Comparison of ENCODE assay signal across 18 mouse cellular contexts in the genomic region with DNA sequence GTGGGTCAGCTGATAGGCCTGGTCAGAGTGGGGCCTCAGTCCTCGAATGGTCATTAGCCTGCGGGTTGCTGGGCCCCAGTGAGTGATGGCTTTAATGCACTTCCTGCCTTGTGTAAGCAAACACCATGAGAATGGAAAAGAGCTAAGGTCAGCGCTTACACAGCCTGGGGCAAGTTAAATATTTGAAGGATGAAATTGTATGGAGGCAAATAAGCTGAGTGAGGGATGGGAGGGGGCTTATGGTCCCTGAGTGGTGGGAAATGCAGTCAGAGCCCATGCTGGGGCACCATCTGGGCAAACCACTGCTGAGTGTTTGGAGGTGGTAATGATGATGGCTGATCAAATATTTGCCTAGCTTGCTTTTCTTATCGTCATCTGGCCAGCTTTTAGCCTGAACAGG. TPM values are rescaled to one million over a fixed set of nuclear protein-coding genes. Genes with fewer than 3 reads are reported as not detected.
DNase-seq lines count a peak whose midpoint lies in the region; ATAC-seq and TF ChIP-seq lines count a peak whose summit lies in the region.
"Had no signal": no experiment of that assay in that cellular context is flagged by ENCODE, and none has a peak within 500 bp of the region (broad histone marks: within the 10 kb centered on the region; RNA-seq: fewer than 3 reads in every experiment).

No protein-coding gene starts in this region.

- no peak overlapping the region for H3K27ac ChIP-seq in hindbrain, embryonic 10.5 days
- no peak overlapping the region for H3K27ac ChIP-seq in hindbrain, embryonic 13.5 days
- H3K27ac ChIP-seq in lung, embryonic 14.5 days (ENCODE audit: low read depth), result no peak overlapping the region
- H3K27ac ChIP-seq: embryonic facial prominence, embryonic 13.5 days; forebrain, embryonic 12.5 days; layer of hippocampus, adult 2 months; limb, embryonic 15.5 days; neural tube, embryonic 12.5 days had no signal

- H3K36me3 ChIP-seq in hindbrain, embryonic 10.5 days, result no peaks in the 10 kb centered on the region
- H3K36me3 ChIP-seq in hindbrain, embryonic 13.5 days, result 0 out of 2 replicates have a peak, but pooled peaks cover 5% of the 10 kb centered on the region
- H3K36me3 ChIP-seq in lung, embryonic 14.5 days (ENCODE audit: insufficient read depth), result no peaks in the 10 kb centered on the region
- H3K36me3 ChIP-seq: embryonic facial prominence, embryonic 13.5 days; forebrain, embryonic 12.5 days; limb, embryonic 15.5 days; neural tube, embryonic 12.5 days had no signal

- H3K9ac ChIP-seq in hindbrain, embryonic 13.5 days, result no peak overlapping the region
- no peak overlapping the region for H3K9ac ChIP-seq in lung, embryonic 14.5 days
- H3K9ac ChIP-seq: embryonic facial prominence, embryonic 13.5 days; forebrain, embryonic 12.5 days; limb, embryonic 15.5 days; neural tube, embryonic 12.5 days had no signal

- H3K4me1 ChIP-seq in hindbrain, embryonic 10.5 days (replicated peaks), result peaks cover 28% of the 10 kb centered on the region
- peaks cover 29% of the 10 kb centered on the region for H3K4me1 ChIP-seq in hindbrain, embryonic 13.5 days (replicated peaks)
- peaks cover 10% of the 10 kb centered on the region for H3K4me1 ChIP-seq in lung, embryonic 14.5 days (ENCODE audit: insufficient read depth)
- H3K4me1 ChIP-seq: embryonic facial prominence, embryonic 13.5 days; neural tube, embryonic 12.5 days had no signal

- no peak for ATAC-seq in hindbrain, embryonic 13.5 days (ENCODE audit: low FRiP score)
- ATAC-seq in lung, embryonic 14.5 days (ENCODE audit: insufficient read depth), result peak; percentile 87
- ATAC-seq: Patski had no signal

- WGBS in hindbrain, embryonic 10.5 days, result 56% methylated on average over 4 of the region's 4 CpGs
- 44% methylated on average over 4 of the region's 4 CpGs for WGBS in hindbrain, embryonic 13.5 days
- 6% methylated on average over 4 of the region's 4 CpGs for WGBS in lung, embryonic 14.5 days

- H3K27me3 ChIP-seq in hindbrain, embryonic 10.5 days (ENCODE audit: insufficient read depth, poor library complexity, severe bottlenecking), result peaks cover 4% of the 10 kb centered on the region; the same call in 1 of the 2 replicates
- 0 out of 2 replicates have a peak, but pooled peaks cover 4% of the 10 kb centered on the region for H3K27me3 ChIP-seq in hindbrain, embryonic 13.5 days
- no peaks in the 10 kb centered on the region; the same call in 1 of the 2 replicates for H3K27me3 ChIP-seq in lung, embryonic 14.5 days (ENCODE audit: insufficient read depth, low read length)
- H3K27me3 ChIP-seq: embryonic facial prominence, embryonic 13.5 days; forebrain, embryonic 12.5 days; neural tube, embryonic 12.5 days; Patski had no signal

- no peak overlapping the region for H3K4me3 ChIP-seq in hindbrain, embryonic 10.5 days
- no peak overlapping the region for H3K4me3 ChIP-seq in hindbrain, embryonic 13.5 days
- no peak overlapping the region for H3K4me3 ChIP-seq in lung, embryonic 14.5 days (ENCODE audit: low read depth, low read length)
- H3K4me3 ChIP-seq: embryonic facial prominence, embryonic 13.5 days; forebrain, embryonic 12.5 days; layer of hippocampus, adult 2 months; limb, embryonic 15.5 days; neural tube, embryonic 12.5 days had no signal

- peak; percentile 30 for DNase-seq in hindbrain, embryonic 10.5 days (ENCODE audit: low spot score)
- DNase-seq in lung, embryonic 14.5 days, result peak; percentile 67
- DNase-seq in lung, postnatal 14 days, result no peak
- DNase-seq in embryo, embryonic 9.5 days (ENCODE audit: extremely low spot score), result peak; percentile 28
- DNase-seq in mesoderm, embryonic 11.5 days (ENCODE audit: low read depth, low spot score), result peak; percentile 49
- DNase-seq in left cerebral cortex, adult 11 months (ENCODE audit: low spot score), result no peak
- DNase-seq in adrenal gland, adult 2 months, result no peak
- DNase-seq: cerebellum, adult 9-11 months; kidney, adult 11 months; midbrain, embryonic 14.5 days had no signal

- no peak for TF ChIP-seq CTCF in lung, embryonic 14.5 days (IDR thresholded peaks at IDR 0.05; ENCODE audit: low read depth)

- H3K4me2 ChIP-seq in hindbrain, embryonic 13.5 days, result no peak overlapping the region
- no peak overlapping the region for H3K4me2 ChIP-seq in lung, embryonic 14.5 days
- H3K4me2 ChIP-seq: embryonic facial prominence, embryonic 13.5 days; forebrain, embryonic 12.5 days; limb, embryonic 15.5 days; neural tube, embryonic 12.5 days had no signal

- 0 out of 2 replicates have a peak, but pooled peaks cover 4% of the 10 kb centered on the region for H3K9me3 ChIP-seq in hindbrain, embryonic 10.5 days
- no peaks in the 10 kb centered on the region for H3K9me3 ChIP-seq in hindbrain, embryonic 13.5 days
- H3K9me3 ChIP-seq in lung, embryonic 14.5 days (ENCODE audit: low read depth, low read length), result no peaks in the 10 kb centered on the region
- H3K9me3 ChIP-seq: embryonic facial prominence, embryonic 13.5 days; forebrain, embryonic 12.5 days; limb, embryonic 15.5 days; neural tube, embryonic 12.5 days had no signal

RNA-seq across cellular contexts. Expression of a gene that starts 22.4 kb away (rescaled TPM):
- 0.22 and 0.48 TPM in 2 replicates for polyA plus RNA-seq in hindbrain, embryonic 10.5 days (2016; fragmentation: Nextera tagmentation; extraction: Ambion mirVana)
- polyA plus RNA-seq in hindbrain, embryonic 13.5 days (2015; fragmentation: Nextera tagmentation; extraction: Ambion mirVana), result 0.88 and 1.6 TPM in 2 replicates
- polyA plus RNA-seq in lung, embryonic 14.5 days (2014; fragmentation: Nextera tagmentation; extraction: Ambion mirVana), result 0.11 TPM in 1 of 2 replicates, not detected in the other
- total RNA-seq in adrenal gland, adult 2 months (2021), result 1 to 10 TPM; 2.9 to 3.2 TPM
- polyA plus RNA-seq in adrenal gland, adult 2 months (2012; rRNA removed), result 1.0 and 3.4 TPM in 2 replicates
- total RNA-seq: granulocyte monocyte progenitor cell, adult 5-6 weeks had no signal

RNA-seq across cellular contexts. Expression of a gene that starts 56.9 kb away (rescaled TPM):
- polyA plus RNA-seq in hindbrain, embryonic 10.5 days (2016; fragmentation: Nextera tagmentation; extraction: Ambion mirVana), result 1.2 and 1.8 TPM in 2 replicates
- polyA plus RNA-seq in hindbrain, embryonic 13.5 days (2015; fragmentation: Nextera tagmentation; extraction: Ambion mirVana), result 6.2 and 7.1 TPM in 2 replicates
- polyA plus RNA-seq in lung, embryonic 14.5 days (2014; fragmentation: Nextera tagmentation; extraction: Ambion mirVana), result 0.32 and 0.64 TPM in 2 replicates
- 1 to 10 TPM; 1.7 to 3.3 TPM for total RNA-seq in adrenal gland, adult 2 months (2021)
- polyA plus RNA-seq in adrenal gland, adult 2 months (2012; rRNA removed), result 1.3 and 1.7 TPM in 2 replicates
- total RNA-seq: granulocyte monocyte progenitor cell, adult 5-6 weeks had no signal
- polyA plus RNA-seq: Patski had no signal

Comparison
In these comparisons a context has a peak if more than half of its experiments do, and no peak if none do; other contexts are left out.
1. DNase-seq: peak in hindbrain, embryonic 10.5 days (single experiment), lung, embryonic 14.5 days (single experiment), embryo, embryonic 9.5 days (single experiment) and mesoderm, embryonic 11.5 days (single experiment); none in lung, postnatal 14 days (single experiment), left cerebral cortex, adult 11 months (single experiment) and adrenal gland, adult 2 months (single experiment).